Mouse (Mus musculus) testis, adult 2 months (tissue): ENCODE results near the gene Vstm4. TPM values are rescaled to one million over a fixed set of nuclear protein-coding genes. Genes with fewer than 3 reads are reported as not detected.

Experiments used
- H3K27ac ChIP-seq: fragments of 200-500 bp; 2 replicates; pipeline ENCODE4 v1.5.1; 2012; ENCODE audit warnings: low read depth, low read length; ENCODE audit not compliant: control insufficient read depth, insufficient read depth
- H3K27me3 ChIP-seq: fragments of 200-500 bp; 2 replicates; pipeline ENCODE4 v1.6.1; 2012; ENCODE audit warnings: mild to moderate bottlenecking, low read length, moderate library complexity; ENCODE audit not compliant: control insufficient read depth, insufficient read depth
- H3K36me3 ChIP-seq: fragments of 200-500 bp; 2 replicates; pipeline ENCODE4 v1.6.1; 2012; ENCODE audit warnings: mild to moderate bottlenecking, low read length; ENCODE audit not compliant: control insufficient read depth, insufficient read depth
- H3K4me1 ChIP-seq: fragments of 200-500 bp; 2 replicates; pipeline ENCODE4 v1.6.1; 2012; ENCODE audit warnings: low read length; ENCODE audit not compliant: control insufficient read depth, insufficient read depth
- H3K4me3 ChIP-seq: fragments of 200-500 bp; 2 replicates; pipeline ENCODE4 v1.5.1; 2012; ENCODE audit warnings: low read depth, mild to moderate bottlenecking, low read length, moderate library complexity, mixed read lengths; ENCODE audit not compliant: control insufficient read depth
- CTCF ChIP-seq: fragments of 200-500 bp; IDR thresholded peaks from 2 replicates; pipeline ENCODE4 v1.5.1; 2012; ENCODE audit warnings: low read depth, mild to moderate bottlenecking, inconsistent platforms, low read length, moderate library complexity; ENCODE audit not compliant: control insufficient read depth, insufficient read depth, insufficient replicate concordance
- POLR2A ChIP-seq: fragments of 200-500 bp; IDR thresholded peaks from 2 replicates; pipeline ENCODE4 v1.6.1; 2012; ENCODE audit warnings: low read depth, mild to moderate bottlenecking, inconsistent platforms, low read length, moderate library complexity; ENCODE audit not compliant: control insufficient read depth
- polyA plus RNA-seq: library from polyadenylated mRNA; depleted of rRNA; stranded (reverse); fragments of >200 nt; gene quantifications from 2 replicates; pipeline ENCODE4 v1.2.3, GENCODE M21; 2012

Vstm4 gene
- polyA plus RNA-seq, 1 experiment = 5.9 TPM

- no peaks in the 10 kb centered on the region for H3K4me1 ChIP-seq
- H3K27ac ChIP-seq = no peak overlapping the region
- no peaks in the 10 kb centered on the region for H3K27me3 ChIP-seq
- H3K4me3 ChIP-seq = no peak overlapping the region
- no peaks in the 10 kb centered on the region for H3K36me3 ChIP-seq
- no peak for TF ChIP-seq CTCF
- no peak for TF ChIP-seq POLR2A
These were observed 91.0 kb downstream of the Vstm4 start for GRCm38 (mm10) chr14:32947512-32947911.

GRCm38 (mm10) chr14:32950312-32951301, 94.1 kb downstream of the Vstm4 start:
- no peak for TF ChIP-seq POLR2A
- TF ChIP-seq CTCF = no peak
- Histone ChIP-seq H3K27ac (no peak overlapping the region), H3K27me3 (no peaks in the 10 kb centered on the region), H3K4me3 (no peak overlapping the region), H3K4me1 (no peaks in the 10 kb centered on the region), H3K36me3 (no peaks in the 10 kb centered on the region)

- H3K4me1 ChIP-seq = no peaks in the 10 kb centered on the region
- no peak for TF ChIP-seq CTCF
- TF ChIP-seq POLR2A = no peak
- H3K4me3 ChIP-seq = no peak overlapping the region
- H3K27me3 ChIP-seq = no peaks in the 10 kb centered on the region
- no peak overlapping the region for H3K27ac ChIP-seq
- H3K36me3 ChIP-seq = no peaks in the 10 kb centered on the region
These were observed 99.9 kb downstream of the Vstm4 start for GRCm38 (mm10) chr14:32956486-32956885.

GRCm38 (mm10) chr14:32958671-32959070, 102.1 kb downstream of the Vstm4 start:
- Histone ChIP-seq H3K4me3 (no peak overlapping the region), H3K27ac (no peak overlapping the region), H3K27me3 (no peaks in the 10 kb centered on the region), H3K4me1 (no peaks in the 10 kb centered on the region), H3K36me3 (no peaks in the 10 kb centered on the region)
- TF ChIP-seq CTCF (no peak), POLR2A (no peak)

GRCm38 (mm10) chr14:32960481-32960880, 103.9 kb downstream of the Vstm4 start:
- no peaks in the 10 kb centered on the region for H3K27me3 ChIP-seq
- no peak overlapping the region for H3K27ac ChIP-seq
- TF ChIP-seq POLR2A = no peak
- TF ChIP-seq CTCF = peak; percentile 83
- H3K4me1 ChIP-seq = no peaks in the 10 kb centered on the region
- H3K4me3 ChIP-seq = no peak overlapping the region
- H3K36me3 ChIP-seq = no peaks in the 10 kb centered on the region

- Histone ChIP-seq H3K4me3 (no peak overlapping the region), H3K36me3 (no peaks in the 10 kb centered on the region), H3K27me3 (no peaks in the 10 kb centered on the region), H3K4me1 (no peaks in the 10 kb centered on the region), H3K27ac (no peak overlapping the region)
- TF ChIP-seq POLR2A (no peak), CTCF (no peak)
These were observed 108.2 kb downstream of the Vstm4 start for GRCm38 (mm10) chr14:32964742-32965141.

- no peaks in the 10 kb centered on the region for H3K4me1 ChIP-seq
- no peaks in the 10 kb centered on the region for H3K27me3 ChIP-seq
- H3K4me3 ChIP-seq = no peak overlapping the region
- H3K27ac ChIP-seq = no peak overlapping the region
- TF ChIP-seq CTCF = no peak
- no peak for TF ChIP-seq POLR2A
- no peaks in the 10 kb centered on the region for H3K36me3 ChIP-seq
These were observed 114.1 kb downstream of the Vstm4 start for GRCm38 (mm10) chr14:32970700-32971099.
